Mouse (Mus musculus): ENCODE data around the gene Ifng.

- TF ChIP-seq EP300 (IDR thresholded peaks at IDR 0.05; ENCODE audit: low read depth) (no peak), CTCF (IDR thresholded peaks at IDR 0.05; ENCODE audit: low read depth) (no peak)
Measured at GRCm38 (mm10) chr10:118495362-118495761, 54.5 kb downstream of the Ifng start.

Data from heart, postnatal 0 days (tissue).